ENCODE assay signal across 9 mouse cellular contexts in the genomic region with DNA sequence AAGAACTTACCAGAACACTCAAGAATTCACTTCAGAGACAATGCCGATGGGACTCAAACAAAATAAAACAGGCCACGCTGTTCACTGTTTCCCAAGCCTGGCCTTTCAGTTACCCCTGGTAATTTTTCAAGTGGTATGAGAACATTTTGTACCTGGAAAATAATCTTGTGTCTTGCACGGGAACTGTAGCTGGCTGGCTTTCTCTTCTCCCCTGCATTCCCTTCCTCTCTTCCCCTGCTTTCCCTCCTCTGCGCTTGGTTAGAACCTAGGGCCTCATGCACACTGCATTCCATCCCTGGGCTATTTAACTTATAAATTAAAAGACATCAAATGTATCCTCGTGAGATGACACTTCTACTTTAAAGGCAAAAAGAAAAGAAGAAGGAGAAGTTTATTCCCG.
DNase-seq lines count a peak whose midpoint lies in the region; ATAC-seq and TF ChIP-seq lines count a peak whose summit lies in the region.
"Had no signal": no experiment of that assay in that cellular context is flagged by ENCODE, and none has a peak within 500 bp of the region (broad histone marks: within the 10 kb centered on the region; RNA-seq: fewer than 3 reads in every experiment).

No protein-coding gene starts in this region.

- peak overlapping the region; percentile 81 for H3K4me2 ChIP-seq in kidney, embryonic 15.5 days
- peak overlapping the region; percentile 63 for H3K4me2 ChIP-seq in embryonic facial prominence, embryonic 11.5 days (ENCODE audit: low read depth, low read length)
- peak overlapping the region; percentile 72 for H3K4me2 ChIP-seq in hindbrain, postnatal 0 days (ENCODE audit: low read depth, low read length)
- peak overlapping the region; percentile 62 for H3K4me2 ChIP-seq in midbrain, postnatal 0 days (ENCODE audit: low read depth, low read length, poor library complexity, severe bottlenecking)

- H3K9ac ChIP-seq in kidney, embryonic 15.5 days: peak overlapping the region; percentile 51; the same call in 1 of the 2 replicates
- peak overlapping the region; percentile 58 for H3K9ac ChIP-seq in embryonic facial prominence, embryonic 11.5 days (replicated peaks; ENCODE audit: low read length)
- peak overlapping the region; percentile 54; the same call in 1 of the 2 replicates for H3K9ac ChIP-seq in hindbrain, postnatal 0 days (replicated peaks; ENCODE audit: low read length)
- H3K9ac ChIP-seq in midbrain, postnatal 0 days (replicated peaks; ENCODE audit: low read length, poor library complexity, severe bottlenecking): no peak overlapping the region

- H3K9me3 ChIP-seq in kidney, embryonic 15.5 days (replicated peaks): no peaks in the 10 kb centered on the region
- no peaks in the 10 kb centered on the region for H3K9me3 ChIP-seq in embryonic facial prominence, embryonic 11.5 days (replicated peaks; ENCODE audit: control insufficient read depth, low read length)
- no peaks in the 10 kb centered on the region for H3K9me3 ChIP-seq in hindbrain, postnatal 0 days (ENCODE audit: low read length)
- H3K9me3 ChIP-seq in midbrain, postnatal 0 days (ENCODE audit: low read length): no peaks in the 10 kb centered on the region
- H3K9me3 ChIP-seq: megakaryocyte, embryonic 14.5 days had no signal

- peaks cover 17% of the 10 kb centered on the region for H3K27me3 ChIP-seq in kidney, embryonic 15.5 days
- no peaks in the 10 kb centered on the region for H3K27me3 ChIP-seq in embryonic facial prominence, embryonic 11.5 days (ENCODE audit: control insufficient read depth, insufficient read depth, low read length)
- H3K27me3 ChIP-seq in hindbrain, postnatal 0 days (ENCODE audit: insufficient read depth, low read length): no peaks in the 10 kb centered on the region
- no peaks in the 10 kb centered on the region for H3K27me3 ChIP-seq in midbrain, postnatal 0 days (ENCODE audit: insufficient read depth, low read length)

- DNase-seq in kidney, postnatal 4 days: no peak
- DNase-seq in embryonic facial prominence, embryonic 11.5 days (ENCODE audit: low spot score): no peak
- DNase-seq in hindbrain, postnatal 0 days (ENCODE audit: low spot score): no peak
- DNase-seq in midbrain, postnatal 0 days (ENCODE audit: low spot score): no peak
- no peak for DNase-seq in ovary, postnatal 36 days (ENCODE audit: low spot score)
- DNase-seq in right cerebral cortex, postnatal 36 days (ENCODE audit: low spot score in 2 of 2): no peak
- no peak for DNase-seq in gastrocnemius, postnatal 4 days (ENCODE audit: low spot score in 2 of 2)

- H3K36me3 ChIP-seq in kidney, embryonic 15.5 days: no peaks in the 10 kb centered on the region
- no peaks in the 10 kb centered on the region for H3K36me3 ChIP-seq in embryonic facial prominence, embryonic 11.5 days (replicated peaks; ENCODE audit: control insufficient read depth, insufficient read depth, low read depth, low read length)
- no peaks in the 10 kb centered on the region for H3K36me3 ChIP-seq in hindbrain, postnatal 0 days (ENCODE audit: insufficient read depth, low read length)
- H3K36me3 ChIP-seq in midbrain, postnatal 0 days (ENCODE audit: insufficient read depth, low read length): no peaks in the 10 kb centered on the region

- no peak for ATAC-seq in kidney, embryonic 15.5 days (replicated peaks; ENCODE audit: low FRiP score)
- ATAC-seq in embryonic facial prominence, embryonic 11.5 days (replicated peaks; ENCODE audit: insufficient number of reproducible peaks, low FRiP score, low TSS enrichment, low read depth): no peak
- no peak for ATAC-seq in hindbrain, postnatal 0 days
- no peak for ATAC-seq in midbrain, postnatal 0 days (ENCODE audit: low FRiP score)

- H3K4me1 ChIP-seq in kidney, embryonic 15.5 days: peaks cover 11% of the 10 kb centered on the region; the same call in 1 of the 2 replicates
- H3K4me1 ChIP-seq in embryonic facial prominence, embryonic 11.5 days (ENCODE audit: control insufficient read depth, insufficient read depth, low read length): no peaks in the 10 kb centered on the region
- H3K4me1 ChIP-seq in hindbrain, postnatal 0 days (ENCODE audit: insufficient read depth, low read length): 0 out of 2 replicates have a peak, but pooled peaks cover 2% of the 10 kb centered on the region
- no peaks in the 10 kb centered on the region for H3K4me1 ChIP-seq in midbrain, postnatal 0 days (ENCODE audit: insufficient read depth, low read length)

- peak overlapping the region; percentile 50 for H3K4me3 ChIP-seq in kidney, embryonic 15.5 days (replicated peaks)
- H3K4me3 ChIP-seq in embryonic facial prominence, embryonic 11.5 days (ENCODE audit: low read depth, low read length): peak overlapping the region; percentile 39; the same call in 1 of the 2 replicates
- peak overlapping the region; percentile 41 for H3K4me3 ChIP-seq in hindbrain, postnatal 0 days (ENCODE audit: low read length)
- H3K4me3 ChIP-seq in midbrain, postnatal 0 days (ENCODE audit: low read depth, low read length): peak overlapping the region; percentile 37

- no peak overlapping the region for H3K27ac ChIP-seq in kidney, embryonic 15.5 days
- H3K27ac ChIP-seq in embryonic facial prominence, embryonic 11.5 days (replicated peaks; ENCODE audit: low read depth, low read length): peak overlapping the region; percentile 36
- H3K27ac ChIP-seq in hindbrain, postnatal 0 days: 0 out of 2 replicates have a peak overlapping the region, but pooled peaks have one; percentile 46
- H3K27ac ChIP-seq in midbrain, postnatal 0 days (ENCODE audit: low read depth, low read length): 0 out of 2 replicates have a peak overlapping the region, but pooled peaks have one; percentile 62

- no peak for TF ChIP-seq CTCF in hindbrain, postnatal 0 days (IDR thresholded peaks at IDR 0.05; ENCODE audit: low read depth)
- no peak for TF ChIP-seq CTCF in midbrain, postnatal 0 days (IDR thresholded peaks at IDR 0.05)

- WGBS in kidney, embryonic 15.5 days: 25% methylated on average over 6 of the region's 6 CpGs
- WGBS in embryonic facial prominence, embryonic 11.5 days: 30% methylated on average over 6 of the region's 6 CpGs
- WGBS in hindbrain, postnatal 0 days: 36% methylated on average over 6 of the region's 6 CpGs
- 34% methylated on average over 6 of the region's 6 CpGs for whole genome bisulfite sequencing in midbrain, postnatal 0 days
